Mouse (Mus musculus) ES-Bruce4 (cell line): ENCODE results near the gene Trove2.

Source experiments
- CTCF ChIP-seq: IDR thresholded peaks from one replicate; pipeline ENCODE4 v1.8.1; 2011; ENCODE audit warnings: low read depth, low read length
- EP300 ChIP-seq: IDR thresholded peaks from 2 replicates; pipeline ENCODE4 v1.6.1; 2011; ENCODE audit warnings: low read depth, low read length; ENCODE audit not compliant: insufficient read depth
- POLR2A ChIP-seq: IDR thresholded peaks from one replicate; pipeline ENCODE4 v1.8.1; 2011; ENCODE audit warnings: low read length; ENCODE audit not compliant: insufficient read depth

GRCm38 (mm10) chr1:143745871-143746270 is 31.0 kb downstream of the Trove2 start:
- TF ChIP-seq CTCF = no peak
- no peak for TF ChIP-seq POLR2A
- TF ChIP-seq EP300 = no peak
